ENCODE assay signal across 32 mouse cellular contexts in genomic region chr19:58036166-58036565, GRCm38 (mm10).
"Had no signal": no experiment of that assay in that cellular context is flagged by ENCODE, and none has a peak within 500 bp of the region (broad histone marks: within the 10 kb centered on the region; RNA-seq: fewer than 3 reads in every experiment).

No protein-coding gene starts in this region.

- H3K4me1 ChIP-seq: limb, embryonic 10.5 days; limb, embryonic 12.5 days; limb, embryonic 15.5 days; liver, embryonic 12.5 days; liver, embryonic 13.5 days; liver, embryonic 15.5 days; megakaryocyte, embryonic 14.5 days; midbrain, embryonic 10.5 days; neural tube, embryonic 12.5 days had no signal

- DNase-seq: left cerebral cortex, postnatal 4 days; liver; liver, embryonic 13.5 days; liver, postnatal 0 days; lung, adult 18-20 months; lung, adult 2 months; lung, embryonic 14.5 days; lung, postnatal 10 days; lung, postnatal 14 days; lung, postnatal 36 days; lung, postnatal 4 days; midbrain, embryonic 14.5 days had no signal

- H3K27me3 ChIP-seq: limb, embryonic 12.5 days; limb, embryonic 13.5 days; limb, embryonic 15.5 days; liver, embryonic 12.5 days; liver, embryonic 13.5 days; liver, embryonic 15.5 days; lung, embryonic 15.5 days; megakaryocyte, embryonic 14.5 days; midbrain, embryonic 12.5 days; midbrain, embryonic 13.5 days; midbrain, embryonic 15.5 days; neural tube, embryonic 12.5 days had no signal

- H3K36me3 ChIP-seq: limb, embryonic 10.5 days; limb, embryonic 15.5 days; liver, embryonic 12.5 days; liver, embryonic 13.5 days; liver, embryonic 15.5 days; lung, embryonic 15.5 days; midbrain, embryonic 10.5 days; midbrain, embryonic 12.5 days; midbrain, embryonic 13.5 days; midbrain, embryonic 15.5 days; neural tube, embryonic 12.5 days had no signal

- H3K9me3 ChIP-seq: limb, embryonic 10.5 days; limb, embryonic 12.5 days; limb, embryonic 13.5 days; limb, embryonic 15.5 days; liver, embryonic 12.5 days; liver, embryonic 13.5 days; liver, embryonic 15.5 days; lung, embryonic 15.5 days; midbrain, embryonic 10.5 days; midbrain, embryonic 12.5 days; midbrain, embryonic 13.5 days; midbrain, embryonic 15.5 days; neural tube, embryonic 12.5 days had no signal

- H3K9ac ChIP-seq: limb, embryonic 12.5 days; limb, embryonic 13.5 days; limb, embryonic 15.5 days; liver, embryonic 12.5 days; liver, embryonic 13.5 days; liver, embryonic 14.5 days; liver, embryonic 15.5 days; liver, postnatal 0 days; lung, embryonic 14.5 days; lung, embryonic 15.5 days; midbrain, embryonic 12.5 days; midbrain, embryonic 13.5 days; midbrain, embryonic 15.5 days; neural tube, embryonic 12.5 days had no signal

- H3K4me2 ChIP-seq: limb, embryonic 12.5 days; limb, embryonic 13.5 days; limb, embryonic 15.5 days; liver, embryonic 11.5 days; liver, embryonic 12.5 days; liver, embryonic 13.5 days; liver, embryonic 15.5 days; lung, embryonic 14.5 days; lung, embryonic 15.5 days; midbrain, embryonic 11.5 days; midbrain, embryonic 12.5 days; midbrain, embryonic 13.5 days; midbrain, embryonic 15.5 days; neural tube, embryonic 12.5 days had no signal

- H3K4me3 ChIP-seq: limb, embryonic 10.5 days; limb, embryonic 12.5 days; limb, embryonic 13.5 days; limb, embryonic 15.5 days; liver, embryonic 12.5 days; liver, embryonic 13.5 days; liver, embryonic 15.5 days; lung, embryonic 15.5 days; megakaryocyte, embryonic 14.5 days; midbrain, embryonic 10.5 days; midbrain, embryonic 12.5 days; midbrain, embryonic 13.5 days; midbrain, embryonic 15.5 days; myocyte; neural tube, embryonic 12.5 days had no signal

- ATAC-seq: liver, embryonic 12.5 days; liver, postnatal 0 days; lung, postnatal 0 days; midbrain, embryonic 13.5 days; midbrain, embryonic 15.5 days; midbrain, embryonic 16.5 days had no signal

- H3K27ac ChIP-seq: limb, embryonic 10.5 days; limb, embryonic 12.5 days; limb, embryonic 13.5 days; limb, embryonic 15.5 days; liver, embryonic 12.5 days; liver, embryonic 13.5 days; liver, embryonic 14.5 days; liver, embryonic 15.5 days; lung, embryonic 15.5 days; macrophage; midbrain, embryonic 10.5 days; midbrain, embryonic 12.5 days; midbrain, embryonic 13.5 days; midbrain, embryonic 15.5 days; neural tube, embryonic 12.5 days had no signal
